Mouse (Mus musculus): ENCODE data around the gene Myo15. TPM values are rescaled to one million over a fixed set of nuclear protein-coding genes. Genes with fewer than 3 reads are reported as not detected.
A peak's percentile ranks its signal among the peaks of the same experiment; 100 is the strongest.

Gene Myo15
- polyA plus RNA-seq, 1 experiment from 2014 or later, result 0.04 TPM

DNA sequence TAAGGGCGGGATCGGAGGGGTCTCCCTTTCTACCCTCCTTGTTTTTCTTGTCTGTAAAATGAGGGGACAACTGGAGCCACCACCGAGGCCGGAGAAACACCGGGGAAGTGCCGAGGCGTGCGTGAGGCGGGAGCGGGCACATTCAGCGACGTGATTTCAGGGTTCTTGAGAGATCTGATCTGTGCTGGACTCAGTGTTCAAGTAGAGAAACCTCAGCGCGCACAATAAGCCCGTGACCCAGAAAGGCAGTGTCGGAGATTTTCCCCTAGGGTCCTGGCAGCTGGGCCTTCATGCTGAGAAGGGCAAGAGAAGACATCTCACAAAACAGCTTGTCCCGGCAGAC is 14.4 kb upstream of the Myo15 start:
- no peaks in the 10 kb centered on the region; the same call in 1 of the 2 replicates for H3K27me3 ChIP-seq (ENCODE audit: low read depth, poor library complexity, severe bottlenecking)
- peaks cover 12% of the 10 kb centered on the region for H3K4me1 ChIP-seq
- WGBS, result 1% methylated on average over 17 of the region's 17 CpGs
- H3K9me3 ChIP-seq (replicated peaks), result no peaks in the 10 kb centered on the region
- peaks cover 40% of the 10 kb centered on the region for H3K36me3 ChIP-seq
- H3K27ac ChIP-seq (replicated peaks), result peak overlapping the region; percentile 82
- H3K4me3 ChIP-seq, result peak overlapping the region; percentile 77
- DNase-seq (ENCODE audit: low spot score), result no peak

DNA sequence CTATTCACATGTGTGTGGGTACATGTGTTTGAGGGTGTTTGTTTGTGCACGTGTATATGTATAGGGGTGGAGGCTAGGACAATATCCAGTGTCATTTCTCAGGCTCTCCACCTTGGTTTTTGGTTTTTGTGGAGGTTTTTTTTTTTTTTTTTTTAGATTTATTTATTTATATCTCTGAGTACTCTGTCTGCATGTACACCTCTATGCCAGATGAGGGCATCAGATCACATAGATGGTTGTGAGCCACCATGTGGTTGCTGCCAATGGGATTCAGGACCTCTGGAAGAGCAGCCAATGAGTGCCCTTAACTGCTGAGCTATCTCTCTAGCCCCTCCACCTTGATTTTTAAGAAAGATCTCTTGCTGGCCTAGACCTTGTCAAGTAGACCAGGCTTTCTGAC is 11.2 kb upstream of the Myo15 start:
- WGBS, result 95% methylated on average over 1 of the region's 1 CpGs
- Histone ChIP-seq H3K9me3 (replicated peaks) (no peaks in the 10 kb centered on the region), H3K27me3 (ENCODE audit: low read depth, poor library complexity, severe bottlenecking) (no peaks in the 10 kb centered on the region), H3K27ac (replicated peaks) (no peak overlapping the region), H3K4me1 (peaks cover 12% of the 10 kb centered on the region), H3K4me3 (no peak overlapping the region), H3K36me3 (peaks cover 72% of the 10 kb centered on the region)
- no peak for DNase-seq (ENCODE audit: low spot score)

DNA sequence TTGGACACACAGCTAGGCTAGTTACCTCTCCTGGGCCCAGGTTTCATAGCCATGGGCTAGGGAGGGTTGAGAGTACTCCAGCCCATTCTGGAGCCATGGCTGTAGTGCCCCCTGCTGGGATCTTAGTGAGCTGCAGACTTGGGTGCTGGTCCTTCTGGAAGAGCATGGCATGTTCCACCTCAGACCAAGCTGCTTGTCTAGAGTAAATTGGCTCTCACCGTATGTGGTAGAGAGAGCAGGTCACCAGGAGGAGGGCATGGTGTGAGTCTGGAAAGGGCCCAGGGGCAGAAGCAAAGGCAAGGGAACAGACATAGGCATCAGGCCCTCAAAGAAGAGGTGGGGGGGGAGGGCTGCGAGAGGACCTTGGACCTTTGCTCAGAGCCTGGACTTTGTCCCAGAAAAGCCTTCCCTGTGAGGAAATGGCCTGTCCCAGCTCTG is 3.2 kb upstream of the Myo15 start:
- Histone ChIP-seq H3K36me3 (peaks cover 98% of the 10 kb centered on the region), H3K27me3 (ENCODE audit: low read depth, poor library complexity, severe bottlenecking) (no peaks in the 10 kb centered on the region), H3K4me1 (no peaks in the 10 kb centered on the region), H3K27ac (replicated peaks) (no peak overlapping the region), H3K9me3 (replicated peaks) (no peaks in the 10 kb centered on the region), H3K4me3 (no peak overlapping the region)
- whole genome bisulfite sequencing, result 94% methylated on average over 2 of the region's 2 CpGs
- DNase-seq (ENCODE audit: low spot score), result peak; percentile 24

DNA sequence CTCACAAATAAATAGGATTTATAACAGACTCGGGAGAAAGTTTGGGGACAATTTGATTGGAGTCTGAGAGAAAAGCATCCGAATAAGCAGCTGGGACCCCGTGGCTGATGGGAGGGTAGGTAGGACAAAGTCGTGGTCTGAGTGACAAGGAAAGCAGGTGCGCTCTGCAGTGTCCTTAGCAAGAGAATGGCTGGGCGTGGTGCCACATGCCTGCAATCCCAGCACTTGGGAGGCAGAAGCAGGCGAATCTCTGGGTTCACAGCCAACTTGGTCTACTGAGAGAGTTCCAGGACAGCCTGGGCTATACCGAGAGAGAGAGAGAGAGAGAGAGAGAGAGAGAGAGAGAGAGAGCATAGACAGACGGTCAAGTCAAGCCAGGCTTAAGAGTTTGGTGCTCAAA is 1.6 kb downstream of the Myo15 start:
- Histone ChIP-seq H3K4me1 (peaks cover 4% of the 10 kb centered on the region; the same call in 1 of the 2 replicates), H3K9me3 (replicated peaks) (no peaks in the 10 kb centered on the region), H3K4me3 (no peak overlapping the region), H3K27me3 (ENCODE audit: low read depth, poor library complexity, severe bottlenecking) (no peaks in the 10 kb centered on the region), H3K36me3 (peaks cover 50% of the 10 kb centered on the region), H3K27ac (replicated peaks) (no peak overlapping the region)
- DNase-seq (ENCODE audit: low spot score), result no peak
- WGBS, result 84% methylated on average over 9 of the region's 9 CpGs

DNA sequence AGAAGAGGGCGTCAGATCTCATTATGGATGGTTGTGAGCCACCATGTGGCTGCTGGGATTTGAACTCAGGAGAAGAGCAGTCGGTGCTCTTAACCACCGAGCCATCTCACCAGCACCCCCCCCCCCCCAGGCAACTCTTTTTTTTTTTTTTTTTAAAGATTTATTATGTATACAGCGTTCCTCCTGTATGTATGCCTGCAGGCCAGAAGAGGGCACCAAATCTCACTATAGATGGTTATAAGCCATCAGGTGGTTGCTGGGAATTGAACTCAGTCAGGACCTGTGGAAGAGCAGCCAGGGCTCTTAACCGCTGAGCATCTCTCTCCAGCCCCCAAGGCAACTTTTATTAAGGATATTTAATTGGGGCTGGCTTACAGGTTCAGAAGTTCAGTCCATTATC is 5.4 kb downstream of the Myo15 start:
- WGBS, result 68% methylated on average over 5 of the region's 5 CpGs
- no peak overlapping the region for H3K27ac ChIP-seq (replicated peaks)
- H3K27me3 ChIP-seq (ENCODE audit: low read depth, poor library complexity, severe bottlenecking), result no peaks in the 10 kb centered on the region
- no peaks in the 10 kb centered on the region for H3K9me3 ChIP-seq (replicated peaks)
- no peak overlapping the region for H3K4me3 ChIP-seq
- DNase-seq (ENCODE audit: low spot score), result no peak
- H3K4me1 ChIP-seq, result peaks cover 13% of the 10 kb centered on the region
- peaks cover 12% of the 10 kb centered on the region for H3K36me3 ChIP-seq

DNA sequence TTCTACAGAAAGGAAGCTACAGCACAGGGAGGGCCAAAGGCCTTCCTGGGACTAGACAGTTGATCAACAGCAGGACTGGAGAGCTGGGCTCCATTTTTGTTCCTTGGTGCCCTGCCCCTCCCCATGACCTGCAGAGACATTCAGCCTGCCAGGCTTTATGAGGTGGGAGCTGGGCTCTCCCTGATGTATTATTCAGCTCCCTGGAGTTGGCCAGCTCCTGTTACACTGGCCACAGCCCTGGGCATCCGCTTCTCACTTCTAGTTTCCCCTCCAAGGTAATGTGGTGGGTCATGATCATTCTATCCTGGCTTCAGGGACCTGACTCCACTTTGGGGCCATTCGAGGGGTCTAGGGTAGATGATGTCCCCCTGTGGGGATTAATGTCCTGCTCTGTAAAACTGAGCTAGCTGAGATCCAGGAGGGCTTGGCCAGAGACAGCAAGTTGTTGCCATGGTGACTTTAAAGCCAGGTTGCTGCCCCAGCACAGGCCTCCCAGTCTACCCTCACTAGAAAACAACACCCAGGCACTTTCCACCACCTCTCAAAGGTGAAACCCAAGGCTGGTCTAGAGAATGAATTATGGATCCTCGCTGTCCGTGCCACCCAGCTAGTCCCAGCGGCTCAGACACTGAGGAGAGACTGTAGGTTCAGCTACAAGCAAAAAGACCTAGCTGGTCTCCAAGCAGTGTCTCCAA is 6.7 kb downstream of the Myo15 start:
- Histone ChIP-seq H3K36me3 (0 out of 2 replicates have a peak, but pooled peaks cover under 1% of the 10 kb centered on the region), H3K27ac (replicated peaks) (no peak overlapping the region), H3K9me3 (replicated peaks) (no peaks in the 10 kb centered on the region), H3K27me3 (ENCODE audit: low read depth, poor library complexity, severe bottlenecking) (no peaks in the 10 kb centered on the region), H3K4me1 (peaks cover 13% of the 10 kb centered on the region), H3K4me3 (no peak overlapping the region)
- WGBS, result 87% methylated on average over 5 of the region's 5 CpGs
- no peak for DNase-seq (ENCODE audit: low spot score)

DNA sequence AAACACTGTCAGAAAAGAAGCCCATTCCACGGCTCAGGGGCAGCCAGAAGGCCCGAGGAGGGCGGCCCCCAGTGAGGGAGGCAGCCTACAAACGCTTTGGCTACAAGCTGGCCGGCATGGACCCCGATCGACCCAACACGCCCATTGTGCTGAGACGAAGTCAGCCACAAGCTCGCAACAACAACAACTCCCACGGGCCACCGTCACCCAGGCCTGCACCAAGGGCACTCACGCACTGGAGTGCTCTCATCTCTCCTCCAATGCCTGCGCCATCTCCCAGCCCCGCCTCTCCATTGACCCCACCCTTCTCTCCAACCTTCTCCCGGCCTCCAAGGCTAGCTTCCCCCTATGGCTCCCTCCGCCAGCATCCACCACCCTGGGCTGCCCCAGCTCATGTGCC is 9.0 kb downstream of the Myo15 start:
- 39% methylated on average over 17 of the region's 17 CpGs for WGBS
- Histone ChIP-seq H3K4me3 (0 out of 2 replicates have a peak overlapping the region, but pooled peaks have one; percentile 7), H3K27me3 (ENCODE audit: low read depth, poor library complexity, severe bottlenecking) (no peaks in the 10 kb centered on the region), H3K36me3 (no peaks in the 10 kb centered on the region), H3K9me3 (replicated peaks) (no peaks in the 10 kb centered on the region), H3K27ac (replicated peaks) (peak overlapping the region; percentile 39; the same call in 1 of the 2 replicates), H3K4me1 (peaks cover 13% of the 10 kb centered on the region)
- peak; percentile 20 for DNase-seq (ENCODE audit: low spot score)

DNA sequence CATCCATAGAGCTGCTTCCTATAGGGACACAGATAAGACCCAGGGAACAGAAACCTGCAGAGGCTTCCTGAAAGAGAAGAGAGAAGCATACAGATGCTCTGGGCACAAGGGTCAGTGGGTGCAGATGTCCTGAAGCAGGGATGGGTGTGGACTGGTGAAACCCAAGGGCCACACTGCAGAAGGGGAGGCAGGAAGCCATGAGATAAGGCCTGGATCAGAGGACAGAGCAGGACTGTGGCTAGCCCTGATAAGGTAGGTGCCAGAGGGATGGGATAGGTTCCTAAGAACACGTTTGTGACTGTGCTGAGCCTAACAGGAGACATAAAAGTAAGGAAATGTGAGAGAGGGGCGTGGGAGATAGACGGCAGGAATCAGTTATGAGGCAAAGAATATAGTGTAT is 17.1 kb downstream of the Myo15 start:
- Histone ChIP-seq H3K4me3 (no peak overlapping the region), H3K36me3 (no peaks in the 10 kb centered on the region), H3K27me3 (ENCODE audit: low read depth, poor library complexity, severe bottlenecking) (no peaks in the 10 kb centered on the region), H3K9me3 (replicated peaks) (no peaks in the 10 kb centered on the region), H3K27ac (replicated peaks) (0 out of 2 replicates have a peak overlapping the region, but pooled peaks have one; percentile 17), H3K4me1 (no peaks in the 10 kb centered on the region)
- no peak for DNase-seq (ENCODE audit: low spot score)
- WGBS, result 71% methylated on average over 3 of the region's 3 CpGs

DNA sequence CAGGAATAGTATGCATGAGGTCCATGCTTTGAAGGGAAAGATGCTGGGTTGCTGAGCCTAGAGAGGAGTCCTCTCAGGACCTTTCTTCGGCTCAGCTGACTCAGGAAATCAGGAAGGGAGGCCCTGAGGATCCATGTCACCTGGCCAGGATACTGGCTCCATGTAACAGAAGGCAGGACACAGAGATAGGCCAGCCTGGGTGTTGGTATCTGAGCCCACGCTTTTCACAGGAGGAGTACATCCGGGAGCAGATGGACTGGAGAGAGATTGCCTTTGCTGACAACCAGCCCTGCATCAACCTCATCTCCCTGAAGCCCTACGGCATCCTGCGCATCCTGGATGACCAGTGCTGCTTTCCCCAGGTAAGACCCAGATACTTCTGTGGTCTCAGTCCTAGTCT is 23.6 kb downstream of the Myo15 start:
- no peak for DNase-seq (ENCODE audit: low spot score)
- Histone ChIP-seq H3K27ac (replicated peaks) (no peak overlapping the region), H3K4me1 (no peaks in the 10 kb centered on the region), H3K9me3 (replicated peaks) (no peaks in the 10 kb centered on the region), H3K36me3 (no peaks in the 10 kb centered on the region), H3K4me3 (no peak overlapping the region), H3K27me3 (ENCODE audit: low read depth, poor library complexity, severe bottlenecking) (0 out of 2 replicates have a peak, but pooled peaks cover 5% of the 10 kb centered on the region)
- 86% methylated on average over 5 of the region's 5 CpGs for WGBS

DNA sequence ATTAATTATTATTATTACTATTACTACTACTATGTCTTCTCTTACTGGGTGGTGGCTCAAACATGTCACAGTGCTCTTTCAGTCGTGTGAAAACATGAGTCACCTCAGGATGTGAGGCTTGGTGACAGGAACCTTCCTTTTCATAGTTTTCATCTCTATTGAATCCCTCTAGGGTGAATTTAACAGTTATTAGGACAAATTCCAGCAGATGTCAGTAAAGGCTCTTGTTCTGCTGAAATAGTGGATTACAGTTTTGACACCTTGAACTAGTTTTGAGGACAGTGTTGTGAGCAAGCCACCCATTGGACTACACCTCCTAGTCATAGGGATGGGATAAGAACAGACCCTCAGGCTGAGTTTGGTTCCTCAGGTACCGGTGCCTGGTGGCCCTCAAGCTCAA is 26.6 kb downstream of the Myo15 start:
- H3K27me3 ChIP-seq (ENCODE audit: low read depth, poor library complexity, severe bottlenecking), result 0 out of 2 replicates have a peak, but pooled peaks cover 5% of the 10 kb centered on the region
- 69% methylated on average over 2 of the region's 2 CpGs for WGBS
- no peaks in the 10 kb centered on the region for H3K4me1 ChIP-seq
- no peak for DNase-seq (ENCODE audit: low spot score)
- H3K36me3 ChIP-seq, result no peaks in the 10 kb centered on the region
- H3K9me3 ChIP-seq (replicated peaks), result no peaks in the 10 kb centered on the region
- H3K27ac ChIP-seq (replicated peaks), result no peak overlapping the region
- H3K4me3 ChIP-seq, result no peak overlapping the region

DNA sequence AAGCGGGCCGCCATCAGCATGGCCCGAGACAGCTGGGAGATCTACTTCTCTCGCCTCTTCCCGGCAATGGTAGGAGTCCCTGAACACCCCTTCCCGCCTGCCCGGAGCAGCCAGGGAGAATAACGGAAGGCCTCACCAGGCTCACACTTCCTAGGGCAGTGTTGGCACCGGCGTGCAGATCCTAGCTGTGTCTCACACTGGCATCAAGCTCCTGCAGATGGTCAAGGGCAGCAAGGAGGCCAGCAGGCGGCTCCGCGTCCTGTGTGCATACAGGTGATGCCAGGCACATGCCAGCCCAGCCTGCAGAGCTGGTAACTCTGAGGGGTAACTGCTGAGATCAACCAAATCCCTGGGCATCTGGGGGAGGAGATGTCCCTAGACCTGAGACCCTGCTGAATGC is 38.1 kb downstream of the Myo15 start:
- peaks cover 49% of the 10 kb centered on the region for H3K27me3 ChIP-seq (ENCODE audit: low read depth, poor library complexity, severe bottlenecking)
- peaks cover 14% of the 10 kb centered on the region for H3K4me1 ChIP-seq
- H3K4me3 ChIP-seq, result no peak overlapping the region
- H3K36me3 ChIP-seq, result no peaks in the 10 kb centered on the region
- no peak overlapping the region for H3K27ac ChIP-seq (replicated peaks)
- DNase-seq (ENCODE audit: low spot score), result no peak
- 81% methylated on average over 13 of the region's 13 CpGs for WGBS
- H3K9me3 ChIP-seq (replicated peaks), result no peaks in the 10 kb centered on the region

DNA sequence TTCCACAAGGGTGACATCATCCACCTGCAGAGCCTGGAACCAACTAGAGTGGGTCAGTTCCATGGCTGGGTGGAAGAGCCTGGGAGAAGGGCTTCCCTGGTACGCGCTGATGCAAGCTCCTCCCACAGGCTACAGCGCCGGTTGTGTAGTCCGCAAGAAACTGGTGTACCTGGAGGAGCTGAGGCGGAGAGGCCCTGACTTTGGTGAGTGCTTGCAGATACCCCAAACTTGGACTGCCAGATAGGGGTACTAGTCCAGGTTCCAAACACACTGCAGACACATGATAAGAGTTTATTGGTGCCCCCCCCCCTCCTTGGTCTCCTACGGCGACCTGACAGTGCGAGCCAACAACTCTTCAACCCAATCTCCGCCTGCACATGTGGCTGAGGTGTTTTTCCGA is 39.8 kb downstream of the Myo15 start:
- H3K36me3 ChIP-seq, result no peaks in the 10 kb centered on the region
- H3K4me1 ChIP-seq, result peaks cover 14% of the 10 kb centered on the region
- peak overlapping the region; percentile 53 for H3K4me3 ChIP-seq
- WGBS, result 9% methylated on average over 11 of the region's 11 CpGs
- no peak for DNase-seq (ENCODE audit: low spot score)
- peaks cover 49% of the 10 kb centered on the region for H3K27me3 ChIP-seq (ENCODE audit: low read depth, poor library complexity, severe bottlenecking)
- H3K9me3 ChIP-seq (replicated peaks), result no peaks in the 10 kb centered on the region
- H3K27ac ChIP-seq (replicated peaks), result 0 out of 2 replicates have a peak overlapping the region, but pooled peaks have one; percentile 14

DNA sequence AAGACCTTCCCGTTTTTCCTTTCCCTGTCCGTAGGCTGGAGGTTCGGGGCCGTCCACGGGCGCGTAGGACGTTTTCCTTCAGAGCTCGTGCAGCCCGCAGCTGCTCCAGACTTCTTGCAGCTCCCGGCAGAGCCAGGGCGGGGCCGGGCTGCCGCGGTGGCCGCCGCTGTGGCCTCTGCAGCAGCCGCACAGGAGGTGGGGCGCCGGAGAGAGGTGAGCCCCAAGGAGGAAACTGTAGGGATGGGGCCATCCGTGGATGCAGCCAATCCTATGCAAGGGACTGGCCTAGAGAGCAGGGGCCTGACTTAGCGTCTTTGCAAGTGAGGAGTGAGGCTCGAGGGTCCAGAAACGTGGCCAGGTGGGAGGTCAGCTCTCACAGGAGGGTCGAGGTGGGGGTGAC is 40.4 kb downstream of the Myo15 start:
- Histone ChIP-seq H3K4me3 (peak overlapping the region; percentile 53), H3K27me3 (ENCODE audit: low read depth, poor library complexity, severe bottlenecking) (peaks cover 49% of the 10 kb centered on the region), H3K36me3 (no peaks in the 10 kb centered on the region), H3K4me1 (peaks cover 14% of the 10 kb centered on the region), H3K9me3 (replicated peaks) (no peaks in the 10 kb centered on the region), H3K27ac (replicated peaks) (peak overlapping the region; percentile 69)
- WGBS, result under 1% methylated on average over 25 of the region's 25 CpGs
- DNase-seq (ENCODE audit: low spot score), result peak; percentile 45

All from midbrain, embryonic 10.5 days (tissue).